Mouse (Mus musculus): ENCODE results near the gene Tex2.
"Not testable (repeated sequence)": the region's sequence is repeated elsewhere in the genome, so short reads cannot be mapped to it uniquely, and the experiment has no call there.

Gene Tex2

DNA sequence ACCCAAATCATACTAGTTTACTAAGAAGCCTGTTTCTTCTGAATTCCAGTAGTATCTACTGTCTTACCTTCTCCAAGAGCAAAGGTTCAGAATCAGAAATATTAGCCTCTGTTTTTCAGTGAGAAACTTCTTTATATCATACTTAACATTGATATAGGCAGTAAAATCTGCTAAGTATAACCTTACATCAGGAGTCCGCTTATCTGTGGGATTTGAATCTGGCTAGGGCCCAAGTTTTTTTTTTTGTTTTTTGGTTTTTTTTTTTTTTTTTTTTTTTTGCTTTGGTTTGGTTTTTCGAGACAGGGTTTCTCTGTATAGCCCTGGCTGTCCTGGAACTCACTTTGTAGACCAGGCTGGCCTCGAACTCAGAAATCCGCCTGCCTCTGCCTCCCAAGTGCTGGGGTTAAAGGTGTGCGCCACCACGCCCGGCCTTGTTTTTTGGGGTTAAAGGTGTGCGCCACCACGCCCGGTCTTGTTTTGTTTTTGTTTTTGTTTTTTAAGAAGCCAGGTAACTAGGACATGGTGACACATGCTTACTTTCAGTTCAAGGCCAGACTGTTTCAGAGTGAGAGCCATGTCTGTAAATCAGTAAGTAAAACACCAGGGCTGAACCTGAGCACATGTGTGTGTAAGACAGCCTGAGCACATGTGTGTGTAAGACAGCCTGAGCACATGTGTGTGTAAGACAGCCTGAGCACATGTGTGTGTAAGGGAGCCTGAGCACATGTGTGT, 35.4 kb downstream of the Tex2 start:
- DNase-seq: not testable (repeated sequence)

DNA sequence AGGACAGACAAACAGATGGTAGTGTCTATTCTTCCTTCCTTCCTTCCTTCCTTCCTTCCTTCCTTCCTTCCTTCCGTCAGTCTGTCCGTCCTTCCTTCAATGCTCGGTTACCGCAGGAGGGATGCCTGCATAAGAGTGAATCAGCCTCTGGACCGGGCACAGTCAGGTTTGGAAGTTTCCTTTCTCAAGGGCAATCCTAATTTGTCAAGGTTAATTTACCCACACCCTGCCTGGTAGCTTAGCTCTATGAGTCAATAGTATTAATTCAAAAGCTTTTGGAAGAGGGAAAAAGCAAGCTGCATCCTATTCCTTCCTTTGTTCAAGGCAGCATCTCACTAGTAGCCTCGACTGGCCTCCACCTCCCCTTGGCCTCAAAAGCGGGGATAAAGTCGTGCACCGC, 38.8 kb downstream of the Tex2 start:
- DNase-seq: no peak

DNA sequence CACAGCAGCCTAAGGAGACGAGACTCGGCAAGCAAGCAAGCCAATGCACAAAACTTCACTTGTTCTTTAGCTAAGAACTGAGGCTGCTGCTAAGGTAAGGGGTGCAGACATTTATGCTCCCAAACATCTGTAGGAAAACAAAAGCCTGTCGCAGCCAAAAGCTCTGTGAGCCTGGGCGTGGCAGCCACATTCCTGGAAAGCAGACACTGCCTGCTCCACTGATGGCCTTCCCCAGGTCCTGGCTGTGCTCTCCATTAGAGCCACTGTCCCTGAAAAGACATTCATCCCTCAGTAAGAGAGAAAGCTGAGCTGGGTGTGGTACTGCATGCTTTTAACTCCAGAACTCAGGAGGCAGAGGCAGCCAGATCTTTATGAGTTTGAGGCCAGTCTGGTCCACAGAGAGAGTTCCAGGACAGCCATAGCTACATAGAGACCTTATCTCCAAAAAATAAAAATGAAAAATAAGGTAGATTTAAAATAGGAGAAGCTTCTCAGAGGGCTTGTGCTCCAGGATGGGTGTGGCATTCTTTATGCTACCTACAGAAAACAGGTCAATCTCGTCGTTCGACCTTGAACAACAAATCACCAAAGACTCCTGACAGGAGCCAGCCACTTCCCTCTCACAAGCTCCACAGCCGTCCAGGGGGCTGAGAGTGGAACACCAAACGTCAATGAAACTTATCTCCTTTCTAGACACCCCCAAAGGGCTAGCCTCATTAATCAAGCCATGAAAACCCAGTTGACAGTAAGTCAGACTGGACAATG, 39.6 kb downstream of the Tex2 start:
- no peak for DNase-seq

DNA sequence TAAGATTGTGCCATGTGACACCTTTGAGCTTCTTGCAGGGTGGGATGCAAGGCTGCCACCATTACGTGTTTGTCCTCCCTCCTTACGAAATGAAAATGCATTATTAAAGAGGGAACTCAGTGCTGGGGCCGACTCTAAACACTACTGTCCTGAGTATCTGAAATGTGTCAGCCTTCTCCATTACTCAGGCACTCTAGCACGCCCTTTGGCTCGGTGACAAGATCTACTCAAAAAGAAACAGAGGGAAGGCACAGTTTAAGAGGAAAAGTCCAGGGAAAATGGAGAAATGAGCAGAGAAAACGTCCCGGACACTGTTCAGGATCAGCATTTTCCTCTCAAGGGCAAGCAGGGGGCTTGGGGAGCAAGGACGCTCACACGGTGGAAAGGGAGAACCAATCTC, 40.3 kb downstream of the Tex2 start:
- DNase-seq: peak; percentile 30

DNA sequence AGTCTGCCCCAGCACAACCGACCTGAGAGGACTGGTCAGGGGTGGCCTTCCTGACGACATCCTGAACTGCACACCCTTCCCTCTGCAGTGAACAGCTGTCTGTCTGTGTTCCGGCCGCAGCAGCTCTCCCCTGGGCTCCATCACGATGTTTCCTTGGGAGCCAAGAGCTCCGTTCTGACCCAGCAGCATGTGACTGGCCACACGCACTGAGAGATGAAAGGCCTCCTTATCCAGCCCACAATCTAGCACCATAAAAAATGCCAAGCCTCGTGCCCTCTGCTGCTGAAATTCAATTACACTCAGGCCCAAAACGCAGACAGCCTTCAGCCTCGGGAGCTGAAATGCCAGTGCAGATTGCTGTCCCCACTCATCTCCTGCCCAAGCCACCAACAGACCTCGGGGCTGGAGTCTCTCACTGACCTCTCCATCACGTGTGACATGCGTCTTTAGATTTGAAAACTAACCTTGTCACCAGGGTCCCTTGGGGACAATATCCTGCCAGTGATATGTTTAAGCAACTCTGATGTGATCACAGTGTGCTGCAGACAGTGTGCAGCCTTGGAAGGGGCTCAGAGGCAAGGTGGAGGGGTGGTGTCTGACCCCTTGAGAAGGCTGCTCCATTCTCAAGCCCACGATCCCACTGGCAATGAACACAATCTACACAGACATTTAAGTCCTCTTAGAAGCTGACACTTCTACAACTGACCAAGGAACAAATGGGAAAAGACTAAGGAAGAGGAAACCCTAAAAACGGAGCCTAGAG, 41.0 kb downstream of the Tex2 start:
- DNase-seq: peak; percentile 47

DNA sequence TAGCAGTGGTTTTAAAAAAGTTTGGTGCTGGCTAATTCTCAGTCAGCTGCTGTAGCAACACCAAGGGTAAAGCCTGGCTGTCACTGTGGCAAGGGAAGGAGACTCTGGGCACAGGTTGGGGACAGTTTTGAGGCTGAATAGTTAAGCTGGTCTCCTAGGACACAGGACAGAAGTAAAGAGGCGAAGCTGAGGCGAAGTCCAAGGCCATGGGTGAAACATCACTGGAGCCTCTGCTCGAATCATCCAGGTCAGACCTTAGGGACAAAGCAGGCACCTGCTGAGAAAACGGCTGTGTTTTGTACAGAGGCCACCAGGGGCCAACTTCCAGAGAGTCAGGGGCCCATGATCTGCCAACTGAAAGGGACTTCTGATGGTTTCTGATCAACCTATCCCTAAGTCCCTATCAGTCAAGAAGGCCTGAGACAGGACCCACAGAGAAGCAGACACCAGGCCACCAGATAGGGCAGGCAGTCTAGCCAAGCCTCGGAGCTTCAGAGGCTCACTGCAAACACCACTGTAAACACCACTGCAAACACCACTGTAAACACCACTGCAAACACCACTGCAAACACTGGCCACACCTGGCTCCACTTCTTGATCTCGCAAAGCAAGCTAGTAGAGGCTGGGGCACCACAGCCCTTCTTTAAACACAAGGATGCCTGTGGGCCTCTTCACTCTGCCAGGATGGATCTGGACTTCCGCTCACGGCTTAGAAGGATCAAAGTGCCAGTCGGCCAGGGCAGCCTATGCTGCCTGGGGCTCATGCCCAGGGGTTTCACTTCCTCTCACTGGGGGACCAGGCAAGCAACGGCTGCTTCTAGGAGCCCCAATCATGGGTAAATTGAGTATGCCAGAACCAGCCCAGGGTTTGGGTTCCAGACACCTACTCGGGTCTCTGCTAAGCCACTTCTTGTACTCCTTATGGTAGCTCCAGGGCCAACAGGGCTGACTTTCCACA, 41.9 kb downstream of the Tex2 start:
- DNase-seq: no peak

DNA sequence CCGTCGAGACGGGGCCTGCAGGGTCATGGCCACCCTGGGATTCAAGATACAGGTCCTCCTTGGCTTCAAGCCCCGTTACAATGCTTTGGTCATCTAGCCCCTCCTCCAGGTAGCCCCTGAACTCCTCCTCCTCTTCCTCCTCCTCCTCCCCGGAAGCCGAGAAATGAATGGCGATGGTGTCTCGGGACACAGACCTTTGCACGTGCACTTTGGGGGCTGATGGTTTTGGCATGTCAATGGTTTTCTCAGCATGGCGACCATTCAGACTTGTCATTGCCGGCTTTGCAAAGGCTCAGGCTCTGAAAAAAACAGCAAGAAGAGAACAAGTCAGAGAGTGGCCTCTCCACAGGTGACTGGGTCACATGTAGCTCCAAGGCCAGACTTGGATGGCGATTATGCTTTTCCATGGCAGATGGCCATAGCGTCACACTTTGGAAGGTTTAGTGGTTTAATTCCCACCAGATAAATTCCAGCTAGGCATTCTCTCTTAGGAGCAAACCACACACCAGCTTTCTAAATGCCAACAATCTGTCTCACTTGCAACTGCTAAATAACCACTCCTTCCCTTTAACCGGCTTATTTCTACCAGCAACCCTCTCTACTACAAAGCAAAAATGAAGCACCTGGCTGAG, 44.8 kb downstream of the Tex2 start:
- no peak for DNase-seq

DNA sequence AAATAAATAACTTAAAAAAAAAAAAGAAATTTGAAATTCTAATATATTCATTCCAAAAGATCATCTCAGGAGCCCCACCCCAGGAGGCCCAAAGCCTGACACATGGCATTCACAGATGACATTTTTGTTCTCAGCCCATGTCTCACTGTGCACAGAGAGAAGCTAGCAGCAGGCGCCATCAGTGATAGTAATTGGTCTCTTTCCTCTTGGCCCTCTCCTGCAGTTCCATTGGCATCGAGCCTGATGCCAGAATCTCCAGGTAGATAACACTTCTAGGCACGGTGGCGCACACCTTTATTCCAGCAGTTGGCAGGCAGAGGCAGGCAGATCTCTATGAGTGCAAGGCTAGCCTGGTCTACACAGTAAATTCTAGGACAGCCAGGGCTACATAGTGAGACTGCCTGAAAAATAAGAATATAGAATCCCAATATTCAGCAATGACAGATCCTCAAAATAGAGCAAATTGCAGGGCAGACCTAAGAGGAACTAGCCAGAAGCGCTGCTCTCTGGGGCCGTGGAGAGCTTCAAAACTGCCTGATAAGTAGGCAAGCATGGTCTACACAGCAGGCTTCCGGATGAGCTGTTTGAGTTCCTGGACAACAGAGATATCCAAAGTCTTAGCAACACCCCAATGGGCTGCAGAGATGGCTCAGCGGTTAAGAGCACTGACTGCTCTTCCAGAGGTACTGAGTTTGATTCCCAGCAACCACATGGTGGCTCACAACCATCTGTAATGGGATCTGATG, 47.0 kb downstream of the Tex2 start:
- no peak for DNase-seq

DNA sequence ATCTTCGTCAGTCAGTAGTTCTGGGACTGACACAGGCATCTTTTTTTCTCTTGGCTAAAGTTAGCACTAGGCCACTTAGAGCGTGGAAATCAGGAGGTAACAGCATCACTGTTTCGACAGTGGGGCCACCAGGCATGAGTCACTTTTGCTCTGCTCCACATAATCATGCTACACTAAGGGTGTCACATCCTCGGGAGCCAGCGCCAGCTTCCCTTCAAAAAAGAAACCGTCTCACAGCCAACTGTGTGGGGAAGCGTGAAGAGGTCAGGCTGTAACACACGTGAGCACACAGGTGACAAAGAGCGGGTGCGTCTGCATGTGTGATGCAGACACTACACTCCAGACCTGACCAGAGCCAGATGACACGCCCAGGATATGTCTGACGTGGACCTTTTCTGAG, 49.0 kb downstream of the Tex2 start:
- no peak for DNase-seq

DNA sequence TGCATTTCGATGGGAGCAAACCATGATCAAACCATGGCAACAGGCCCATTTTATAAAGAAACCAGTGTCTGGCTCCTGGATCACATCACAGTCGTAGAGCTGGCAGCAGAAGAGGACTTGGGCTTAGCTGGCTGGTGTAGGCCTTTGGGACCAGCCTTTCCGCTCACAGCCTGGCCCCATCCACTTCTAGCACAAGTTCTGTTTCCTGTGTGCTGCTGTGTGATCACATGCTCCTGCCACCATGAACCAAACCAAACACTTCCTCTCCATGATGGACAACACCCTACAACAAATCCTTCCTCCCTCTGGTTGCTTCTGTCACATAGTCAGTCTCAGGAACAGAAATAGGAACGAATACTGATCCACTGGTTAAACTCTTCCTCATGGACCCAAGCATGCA, 50.5 kb downstream of the Tex2 start:
- no peak for DNase-seq

DNA sequence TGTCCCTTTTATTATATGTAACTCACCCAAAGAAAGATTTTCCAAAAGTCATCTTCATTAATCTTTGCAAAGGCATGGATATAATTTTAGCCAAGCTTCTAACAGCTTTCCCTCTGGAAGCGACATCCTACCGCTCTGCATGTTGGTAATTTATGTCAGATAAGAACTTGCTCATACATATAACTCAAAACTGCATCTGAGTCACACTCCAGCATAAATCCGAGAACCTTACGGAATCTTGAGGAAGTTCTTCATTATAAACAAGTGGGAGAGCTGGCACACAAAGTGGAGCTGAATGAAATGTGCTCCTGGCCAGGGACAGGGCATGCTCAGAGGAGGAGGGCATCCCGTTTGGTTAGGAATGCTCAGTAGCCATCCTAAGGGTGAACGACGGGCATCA, 53.5 kb downstream of the Tex2 start:
- no peak for DNase-seq

DNA sequence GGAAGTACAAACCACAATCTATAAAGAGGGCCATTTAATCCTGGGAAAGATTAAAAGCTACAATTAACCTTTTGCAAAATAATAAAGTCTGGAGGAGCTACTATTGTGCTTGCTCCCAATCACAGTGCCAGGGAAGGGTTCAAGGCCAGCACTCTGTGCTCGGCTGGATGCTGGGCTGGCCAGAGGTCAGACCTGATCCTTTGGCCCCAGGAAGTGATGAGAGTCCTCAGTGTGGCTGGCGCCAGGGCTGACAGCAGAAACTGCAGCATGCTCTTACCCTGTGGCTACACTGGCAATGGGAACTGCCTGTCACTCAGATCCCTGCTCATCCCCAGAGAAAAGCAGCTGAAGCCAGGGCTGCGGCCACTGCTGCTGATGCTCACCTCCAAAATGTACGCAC, 55.2 kb downstream of the Tex2 start:
- peak; percentile 48 for DNase-seq

DNA sequence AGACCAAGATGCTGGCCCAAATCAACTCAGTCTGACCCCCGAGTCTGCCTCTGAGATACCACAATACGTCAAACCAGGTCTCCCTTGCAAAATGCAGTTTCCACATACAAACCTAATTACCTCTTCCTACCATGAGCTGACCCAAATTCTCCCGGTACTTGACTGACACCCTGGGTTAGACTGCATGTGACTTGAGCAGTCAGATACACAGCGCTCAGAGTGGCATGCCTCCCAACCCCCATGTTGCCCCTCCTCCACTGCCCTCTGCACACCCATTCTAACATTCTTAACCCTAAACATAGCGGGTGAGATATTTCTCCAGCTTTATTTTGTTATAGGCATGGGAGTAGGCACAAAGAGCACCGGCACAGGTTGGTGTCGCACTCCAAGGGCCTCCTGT, 55.8 kb downstream of the Tex2 start:
- no peak for DNase-seq

DNA sequence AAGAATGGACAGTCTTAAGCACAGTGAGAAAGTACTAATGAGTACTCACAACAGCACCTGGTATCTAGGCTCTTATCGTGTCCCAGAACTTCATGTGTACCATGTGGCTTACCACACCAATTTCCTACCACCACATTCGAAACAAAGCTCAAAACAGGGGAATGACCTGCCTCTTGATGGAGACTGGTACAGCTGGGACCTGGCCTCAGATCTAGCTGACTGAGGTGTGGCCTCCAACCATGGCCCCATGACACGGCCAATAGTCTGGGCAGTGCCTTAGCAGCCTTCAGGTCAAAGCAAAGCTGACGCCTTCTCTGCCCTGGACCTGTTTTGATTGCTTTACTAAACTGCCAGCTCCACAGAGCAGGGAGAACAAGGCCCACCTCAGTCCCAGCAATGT, 56.5 kb downstream of the Tex2 start:
- DNase-seq: no peak

DNA sequence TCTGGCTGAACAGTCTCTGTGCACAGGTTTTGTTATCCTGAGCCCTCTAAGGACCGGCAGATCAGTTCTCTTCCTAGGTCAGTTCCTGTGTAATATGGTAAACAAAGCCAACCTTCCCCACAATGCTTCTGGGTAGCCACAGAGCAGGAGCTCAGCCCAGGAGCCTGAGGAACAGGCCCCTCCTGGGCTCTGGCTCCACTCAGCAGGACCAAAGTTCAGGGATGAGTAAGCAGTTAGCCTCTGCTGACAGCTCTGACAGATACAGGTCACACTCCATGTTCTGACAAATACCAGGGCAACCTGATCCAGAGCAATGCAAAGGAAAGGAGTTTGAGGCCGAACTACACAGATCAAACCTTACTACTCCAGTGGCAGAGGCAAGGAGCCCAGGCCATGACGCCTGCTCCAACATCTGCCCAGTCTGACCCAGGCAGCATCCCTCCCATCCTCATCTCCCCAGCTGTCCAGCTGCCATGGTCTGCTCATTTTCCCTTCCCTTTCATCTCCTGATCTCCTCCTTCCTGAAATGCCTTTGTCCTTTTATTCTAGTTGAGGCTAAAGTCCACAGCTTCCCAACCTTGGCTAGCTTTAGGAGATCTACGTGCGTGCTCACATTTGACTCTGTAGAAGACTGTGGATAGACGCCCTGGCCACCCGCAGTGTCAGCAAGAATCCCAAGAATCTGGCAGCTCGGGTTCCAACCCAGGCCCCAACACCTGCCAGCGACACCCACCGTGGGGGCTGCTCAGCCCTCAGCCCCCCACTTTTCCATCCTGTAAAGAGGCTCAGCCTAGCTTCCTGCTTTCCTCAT, 57.2 kb downstream of the Tex2 start:
- DNase-seq: peak; percentile 52

DNA sequence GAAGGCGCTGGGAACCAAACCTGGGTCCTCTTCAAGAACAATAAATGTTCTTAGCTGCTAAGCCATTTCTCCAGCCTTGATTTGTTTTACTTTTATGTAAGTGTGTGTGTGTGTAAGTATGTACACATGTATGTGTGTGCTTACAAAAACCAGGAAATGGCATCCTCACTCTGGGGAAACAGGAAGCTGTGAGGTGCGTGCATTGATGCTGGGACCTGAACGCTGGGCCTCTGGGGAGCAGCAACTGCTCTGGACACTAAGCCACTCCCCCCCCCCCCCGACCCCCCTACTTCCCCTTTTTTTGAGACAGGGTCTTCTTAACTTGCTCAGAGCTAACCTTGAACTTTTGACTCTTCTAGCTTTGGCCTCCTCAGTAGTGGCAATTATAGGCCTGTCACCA, 62.8 kb downstream of the Tex2 start:
- DNase-seq: no peak

DNA sequence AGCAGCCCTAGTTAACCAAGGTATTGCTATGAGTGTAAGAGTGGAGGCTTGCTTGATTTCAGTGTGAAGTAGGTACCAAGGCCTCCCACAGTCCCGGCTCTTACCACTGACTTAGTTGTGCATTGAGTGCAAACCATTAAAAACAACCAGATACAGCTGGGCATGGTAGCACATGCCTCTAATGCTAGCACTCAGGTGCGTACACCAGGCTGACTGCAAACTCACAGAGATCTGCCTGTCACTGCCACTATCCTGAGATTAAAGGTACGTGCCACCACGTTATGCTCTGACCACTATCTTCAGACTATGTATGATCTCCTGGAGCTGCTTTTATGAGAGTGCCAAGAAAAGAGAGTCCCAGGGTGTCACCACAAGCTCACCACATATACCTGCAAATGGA, 67.1 kb downstream of the Tex2 start:
- no peak for DNase-seq

DNA sequence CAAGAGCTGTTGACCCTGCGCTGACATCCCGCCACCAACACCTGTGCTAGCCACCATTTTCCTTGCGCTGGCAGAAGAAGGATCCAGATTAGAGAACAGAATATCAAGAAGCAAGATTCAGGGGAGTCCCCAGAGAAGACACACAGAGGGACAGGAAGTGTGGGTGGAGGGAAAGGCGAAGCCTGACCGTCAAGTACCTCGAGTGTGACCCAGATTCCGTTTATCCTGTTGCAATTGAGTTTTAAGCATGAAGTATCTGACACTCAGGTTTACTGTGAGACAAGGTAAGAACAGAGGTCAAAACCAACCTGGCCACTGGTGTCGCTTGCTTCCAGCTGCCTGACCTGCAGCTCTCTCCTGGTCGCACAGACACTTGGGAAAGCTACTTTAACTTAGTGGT, 68.3 kb downstream of the Tex2 start:
- no peak for DNase-seq

DNA sequence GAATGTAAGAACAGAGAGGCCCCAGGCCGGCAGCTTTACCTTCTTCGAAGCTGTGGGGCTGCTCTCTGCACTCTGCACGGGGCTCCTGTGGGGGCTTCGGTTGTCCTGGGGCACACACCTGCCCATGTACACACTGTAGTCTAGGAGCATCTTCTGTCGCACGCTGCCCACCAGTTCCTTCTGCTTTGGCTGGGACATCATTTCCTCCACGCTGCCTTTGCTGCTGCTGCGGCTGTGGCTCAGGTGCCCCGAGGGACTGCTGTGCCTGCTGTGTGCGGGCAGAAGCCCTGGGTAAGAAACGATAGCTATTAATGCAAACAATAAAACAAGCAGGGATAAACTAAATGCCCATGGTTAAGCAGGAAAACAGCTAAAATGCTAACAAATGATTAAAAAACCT, 69.1 kb downstream of the Tex2 start:
- DNase-seq: no peak

DNA sequence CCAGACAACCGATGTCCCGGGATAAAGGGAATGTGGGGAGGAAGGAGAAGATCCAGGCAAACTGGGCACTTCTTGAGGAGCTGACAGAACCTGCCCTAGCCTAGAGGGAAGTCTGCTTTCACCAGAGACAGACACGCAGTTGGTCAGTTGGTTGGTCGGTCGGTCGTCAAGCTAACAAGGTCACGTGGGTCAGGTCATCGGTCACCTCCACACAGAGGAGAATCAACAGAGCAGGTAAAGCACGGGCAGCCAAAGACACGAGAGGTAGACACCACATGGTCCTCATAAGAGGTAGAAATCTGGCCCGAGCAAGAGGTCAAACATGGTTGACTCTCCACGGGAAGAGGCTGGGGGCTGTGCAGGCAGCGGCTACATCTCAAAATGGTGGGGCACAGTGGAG, 70.2 kb downstream of the Tex2 start:
- DNase-seq: no peak

DNA sequence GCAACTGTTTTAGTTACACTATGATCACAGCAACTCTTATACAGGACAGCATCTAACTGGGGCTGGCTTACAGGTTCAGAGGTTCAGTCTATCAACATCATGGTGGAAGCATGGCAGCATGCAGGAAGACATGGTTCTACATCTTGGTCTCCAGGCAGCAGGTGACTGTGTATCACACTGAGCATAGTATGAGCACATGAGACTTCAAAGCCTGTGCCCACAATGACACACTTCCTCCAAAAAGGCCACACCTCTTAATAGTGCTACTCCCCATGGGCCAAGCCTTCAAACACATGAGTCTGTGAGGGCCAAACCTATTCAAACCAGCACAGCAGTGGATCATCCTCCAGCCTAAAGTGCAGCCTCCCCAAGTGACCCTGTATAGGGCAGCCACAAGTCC, 70.8 kb downstream of the Tex2 start:
- no peak for DNase-seq

Data from kidney, postnatal 10 days (tissue).